Mouse (Mus musculus) E14TG2a.4 (cell line): ENCODE data around the gene Ppargc1a.

ENCODE experiments used
- CTCF ChIP-seq: conservative IDR thresholded peaks from 2 replicates; pipeline ENCODE4 v1.5.1; 2014; ENCODE audit warnings: low read length
- NANOG ChIP-seq: IDR thresholded peaks from 2 replicates; pipeline ENCODE4 v1.6.1; 2014; ENCODE audit warnings: borderline replicate concordance, low read length, mixed read lengths

GRCm38 (mm10) chr5:51406406-51406805 lies 161.1 kb downstream of the Ppargc1a start:
- TF ChIP-seq CTCF (no peak), NANOG (no peak)
